Mouse (Mus musculus): ENCODE results near the gene Tlr2.
"Not testable (repeated sequence)": the region's sequence is repeated elsewhere in the genome, so short reads cannot be mapped to it uniquely, and the experiment has no call there.

Tlr2 gene

GRCm38 (mm10) chr3:83841095-83841850 is at the start of gene Tlr2:
TSS of gene Tlr2 (minus strand) at chr3:83841767.
- no peak for DNase-seq (ENCODE audit: low read depth, low spot score)

- no peak for DNase-seq (ENCODE audit: low read depth, low spot score)
Measured at GRCm38 (mm10) chr3:83885163-83885562, 43.6 kb upstream of the Tlr2 start.

- not testable (repeated sequence) for DNase-seq (ENCODE audit: low read depth, low spot score)
Measured at GRCm38 (mm10) chr3:83879261-83880050, 37.9 kb upstream of the Tlr2 start.

- DNase-seq (ENCODE audit: low read depth, low spot score): no peak
Measured at GRCm38 (mm10) chr3:83878801-83879200, 37.2 kb upstream of the Tlr2 start.

- DNase-seq (ENCODE audit: low read depth, low spot score): no peak
Measured at GRCm38 (mm10) chr3:83876299-83876698, 34.7 kb upstream of the Tlr2 start.

DNA sequence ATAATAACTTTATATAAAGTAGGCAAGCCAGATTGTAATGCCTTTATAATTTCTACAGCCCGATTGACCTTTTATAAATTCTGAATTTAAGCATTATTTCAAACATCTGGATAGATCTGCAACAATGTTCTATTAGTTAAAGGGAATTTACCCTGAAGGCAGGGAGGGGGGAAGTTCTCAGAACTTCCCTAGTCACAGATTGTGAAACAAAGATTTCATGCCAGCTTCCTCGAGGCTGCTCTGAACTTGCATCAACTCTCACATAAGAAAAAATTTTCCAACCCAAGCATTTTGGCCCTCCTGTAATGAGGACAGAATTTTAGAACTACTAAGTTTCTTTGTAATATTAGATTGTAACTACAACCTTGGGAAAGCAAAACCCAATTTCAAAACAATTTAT is 33.5 kb upstream of the Tlr2 start:
- not testable (repeated sequence) for DNase-seq (ENCODE audit: low read depth, low spot score)

DNA sequence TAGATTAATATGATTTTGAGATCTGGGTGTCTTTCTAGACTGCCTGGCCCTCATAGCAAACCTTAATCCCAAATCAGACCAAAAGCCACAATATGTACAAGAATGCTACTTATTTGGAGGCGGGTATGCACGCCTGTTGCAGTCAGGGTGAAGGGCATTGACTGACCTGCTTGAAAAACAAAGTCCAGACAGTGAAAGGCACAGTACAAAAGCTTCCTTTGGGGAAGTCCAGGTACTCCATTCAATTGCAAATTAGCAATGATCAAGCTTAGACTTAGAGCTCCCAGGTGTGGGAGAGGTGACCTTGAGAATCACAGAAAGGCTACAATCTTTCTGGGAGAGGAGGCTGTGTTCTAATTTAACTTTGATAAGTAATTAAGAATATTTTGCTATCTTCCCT is 31.3 kb upstream of the Tlr2 start:
- not testable (repeated sequence) for DNase-seq (ENCODE audit: low read depth, low spot score)

DNA sequence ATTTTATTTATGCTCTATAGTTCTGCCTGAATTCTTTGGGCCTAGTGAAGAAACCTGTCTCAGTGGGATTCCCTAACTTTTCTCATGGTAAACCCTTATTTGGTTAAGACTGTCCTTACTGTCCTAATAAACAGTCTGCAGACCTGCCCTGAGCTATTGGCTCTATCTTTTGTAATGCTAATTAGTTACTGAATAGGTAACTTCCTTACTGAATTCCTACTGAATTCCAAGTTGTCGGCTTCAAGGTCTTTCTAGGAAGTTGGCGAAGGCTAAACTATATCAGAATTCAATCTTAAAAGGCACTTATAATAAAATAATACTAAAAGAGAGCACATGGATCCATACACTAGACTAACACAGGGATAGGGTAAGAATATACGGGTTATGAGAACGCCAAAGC is 30.4 kb upstream of the Tlr2 start:
- DNase-seq (ENCODE audit: low read depth, low spot score): not testable (repeated sequence)

GRCm38 (mm10) chr3:83871559-83871958 is 30.0 kb upstream of the Tlr2 start:
- DNase-seq (ENCODE audit: low read depth, low spot score): not testable (repeated sequence)

GRCm38 (mm10) chr3:83869776-83870175 is 28.2 kb upstream of the Tlr2 start:
- DNase-seq (ENCODE audit: low read depth, low spot score): no peak

GRCm38 (mm10) chr3:83867026-83867425 is 25.5 kb upstream of the Tlr2 start:
- not testable (repeated sequence) for DNase-seq (ENCODE audit: low read depth, low spot score)

GRCm38 (mm10) chr3:83865216-83865615 is 23.6 kb upstream of the Tlr2 start:
- no peak for DNase-seq (ENCODE audit: low read depth, low spot score)

- DNase-seq (ENCODE audit: low read depth, low spot score): no peak
Measured at GRCm38 (mm10) chr3:83864064-83864548, 22.5 kb upstream of the Tlr2 start.

DNA sequence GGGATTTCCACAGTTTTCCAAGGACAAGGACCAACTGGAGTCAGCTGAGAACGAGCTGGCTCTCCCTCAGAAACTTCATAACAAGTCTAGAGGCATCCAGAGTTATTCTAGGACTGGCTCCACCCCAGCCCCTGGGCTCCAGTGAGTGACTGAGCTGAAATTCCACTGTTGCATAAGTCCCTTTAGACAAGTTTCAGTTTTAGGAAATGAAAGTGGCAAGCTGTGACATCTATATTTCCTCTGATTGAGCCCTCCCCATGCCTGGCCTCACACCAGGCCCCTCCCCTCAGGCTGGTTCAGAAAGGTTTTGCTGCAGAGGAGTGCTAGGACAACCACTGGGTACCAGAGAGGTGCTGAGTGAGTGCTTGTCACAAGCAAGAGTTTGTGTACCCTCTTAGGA is 21.4 kb upstream of the Tlr2 start:
- no peak for DNase-seq (ENCODE audit: low read depth, low spot score)

DNA sequence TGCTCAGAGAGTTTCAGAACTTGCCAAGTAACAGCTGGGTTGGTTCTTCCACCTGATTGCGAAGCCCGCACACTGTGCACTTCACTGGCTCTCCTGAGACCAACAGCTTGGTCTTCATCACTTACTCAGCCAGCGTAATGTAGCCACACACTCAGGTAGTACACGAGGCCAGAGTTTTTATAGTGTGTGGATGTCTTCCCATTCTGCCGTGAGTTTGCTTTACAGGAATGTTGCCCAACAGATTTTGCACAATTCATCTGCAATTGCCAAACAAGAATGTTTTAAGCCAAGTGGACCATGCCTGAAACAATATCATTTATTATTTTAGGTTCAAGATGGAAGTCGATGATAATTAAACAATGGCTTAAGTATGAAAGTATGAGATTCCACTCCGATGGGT is 18.0 kb upstream of the Tlr2 start:
- no peak for DNase-seq (ENCODE audit: low read depth, low spot score)

DNA sequence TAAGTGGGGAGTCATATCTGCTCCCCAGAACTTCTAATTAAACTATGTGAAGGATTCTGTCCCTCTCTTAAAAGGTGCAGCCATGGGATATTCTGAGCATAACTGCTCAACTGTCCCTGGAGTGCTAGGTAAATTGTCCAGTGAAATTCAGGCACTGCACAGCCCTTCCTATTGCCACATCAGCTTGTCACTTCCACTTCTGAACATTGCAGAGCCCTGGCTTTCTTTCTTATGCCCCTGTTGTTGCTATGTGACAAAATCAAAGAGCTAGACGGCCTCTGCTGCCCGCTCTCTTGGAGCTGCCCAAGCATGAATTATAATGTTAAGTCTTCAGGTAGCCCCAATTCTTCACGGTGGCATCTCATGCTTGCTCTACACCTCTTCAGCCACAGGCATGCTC is 17.5 kb upstream of the Tlr2 start:
- no peak for DNase-seq (ENCODE audit: low read depth, low spot score)

DNA sequence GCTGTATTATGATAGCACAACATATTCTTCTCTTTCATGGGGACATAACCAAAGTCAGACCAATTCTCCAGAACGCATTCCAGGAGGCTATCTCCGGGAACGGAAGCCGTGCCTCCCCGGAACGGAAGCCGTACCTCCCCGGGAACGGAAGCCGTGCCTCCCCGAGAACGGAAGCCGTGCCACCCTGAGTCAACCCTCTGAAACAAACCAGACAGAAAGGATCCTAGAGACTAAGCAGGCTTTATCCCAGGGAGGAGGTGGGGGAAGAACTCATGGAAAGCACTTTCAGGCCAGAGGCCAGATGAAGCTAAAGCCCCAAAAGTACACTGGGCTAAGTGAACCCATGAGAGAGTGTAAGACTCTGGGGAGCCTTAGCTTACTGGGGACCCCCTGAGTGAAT is 16.1 kb upstream of the Tlr2 start:
- DNase-seq (ENCODE audit: low read depth, low spot score): no peak

DNA sequence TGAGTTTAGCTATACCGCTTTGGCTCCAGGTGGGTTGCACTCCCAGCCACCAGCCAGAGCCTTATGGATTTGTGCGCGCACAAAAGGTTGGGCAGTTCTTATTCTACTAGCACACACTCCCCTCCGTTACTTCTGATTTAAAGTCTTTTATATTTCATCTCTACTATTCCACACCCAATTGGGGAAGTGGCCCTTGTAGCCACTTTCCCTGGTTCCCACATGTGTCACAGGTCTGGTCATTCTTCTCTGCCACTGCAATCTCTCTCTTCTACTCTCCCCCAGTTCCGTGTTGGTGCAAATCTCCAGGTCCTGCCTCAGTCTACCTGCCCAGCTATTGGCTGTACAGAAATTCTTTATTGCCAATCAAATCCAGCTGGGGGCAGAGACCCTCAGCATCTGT is 14.1 kb upstream of the Tlr2 start:
- DNase-seq (ENCODE audit: low read depth, low spot score): no peak

- DNase-seq (ENCODE audit: low read depth, low spot score): no peak
Measured at GRCm38 (mm10) chr3:83849341-83849740, 7.8 kb upstream of the Tlr2 start.

GRCm38 (mm10) chr3:83844766-83845520 is 3.4 kb upstream of the Tlr2 start:
- DNase-seq (ENCODE audit: low read depth, low spot score): no peak

DNA sequence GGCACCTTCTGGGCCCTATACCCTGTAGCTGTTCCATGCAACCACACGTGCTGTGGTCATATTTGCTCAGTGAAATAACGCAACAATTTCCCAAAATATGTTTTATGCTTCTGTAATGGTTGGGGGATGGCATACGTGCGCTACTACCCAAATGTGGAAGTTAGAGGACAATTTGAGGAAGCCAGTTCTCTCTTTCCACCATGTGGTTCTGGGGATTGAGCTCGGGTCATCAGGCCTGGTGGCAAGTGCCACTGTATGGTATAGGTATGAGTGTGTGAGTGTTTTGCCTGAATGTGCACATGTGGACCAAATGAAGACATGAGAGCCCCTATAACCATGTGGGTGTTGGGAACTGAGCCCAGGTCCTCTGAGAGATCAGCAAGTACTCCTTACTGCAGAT is 2.1 kb downstream of the Tlr2 start:
- no peak for DNase-seq (ENCODE audit: low read depth, low spot score)

GRCm38 (mm10) chr3:83836685-83837084 is 4.9 kb downstream of the Tlr2 start:
- DNase-seq (ENCODE audit: low read depth, low spot score): no peak

Data from c-Kit-negative CD71-positive TER-119-positive erythroid progenitor cells, embryonic 14.5 days (primary cell).